Mouse (Mus musculus) urinary bladder, adult 2 months (tissue): ENCODE measurements around the gene Cct2. TPM values are rescaled to one million over a fixed set of nuclear protein-coding genes. Genes with fewer than 3 reads are reported as not detected.
"Not testable (repeated sequence)": the region's sequence is repeated elsewhere in the genome, so short reads cannot be mapped to it uniquely, and the experiment has no call there.

ENCODE experiments used
- DNase-seq: peaks from one replicate; pipeline ENCODE4 v3.0.0; 2022; ENCODE audit warnings: low spot score
- polyA plus RNA-seq: library from polyadenylated mRNA; depleted of rRNA; stranded (reverse); fragments of >200 nt; gene quantifications from 2 replicates; pipeline ENCODE4 v1.2.3, GENCODE M21; 2012

Gene Cct2
- polyA plus RNA-seq, 1 experiment, result 163 TPM

- DNase-seq, result no peak
Measured at GRCm38 (mm10) chr10:117055668-117056067, 7.9 kb downstream of the Cct2 start.

- DNase-seq, result no peak
Measured at GRCm38 (mm10) chr10:117049961-117050597, 13.5 kb downstream of the Cct2 start.

DNA sequence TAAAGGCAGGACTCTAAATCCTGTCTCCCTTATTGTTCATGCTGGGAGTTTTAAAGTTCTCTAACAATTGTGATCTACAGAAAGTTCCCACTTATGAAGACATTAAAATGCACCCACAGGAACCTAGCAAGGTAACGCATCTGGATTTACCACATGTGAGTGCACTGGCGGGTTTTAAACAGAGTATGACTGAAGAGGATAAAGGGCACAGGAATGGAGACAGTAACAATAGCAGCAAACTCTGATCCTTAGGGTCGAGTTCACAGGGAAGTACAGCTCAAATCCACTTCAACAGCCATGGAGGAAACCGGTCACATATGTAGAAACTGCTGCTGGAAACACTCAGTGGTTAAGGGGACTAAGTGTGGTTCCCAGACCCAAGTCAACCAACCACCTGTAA is 14.4 kb downstream of the Cct2 start:
- no peak for DNase-seq

DNA sequence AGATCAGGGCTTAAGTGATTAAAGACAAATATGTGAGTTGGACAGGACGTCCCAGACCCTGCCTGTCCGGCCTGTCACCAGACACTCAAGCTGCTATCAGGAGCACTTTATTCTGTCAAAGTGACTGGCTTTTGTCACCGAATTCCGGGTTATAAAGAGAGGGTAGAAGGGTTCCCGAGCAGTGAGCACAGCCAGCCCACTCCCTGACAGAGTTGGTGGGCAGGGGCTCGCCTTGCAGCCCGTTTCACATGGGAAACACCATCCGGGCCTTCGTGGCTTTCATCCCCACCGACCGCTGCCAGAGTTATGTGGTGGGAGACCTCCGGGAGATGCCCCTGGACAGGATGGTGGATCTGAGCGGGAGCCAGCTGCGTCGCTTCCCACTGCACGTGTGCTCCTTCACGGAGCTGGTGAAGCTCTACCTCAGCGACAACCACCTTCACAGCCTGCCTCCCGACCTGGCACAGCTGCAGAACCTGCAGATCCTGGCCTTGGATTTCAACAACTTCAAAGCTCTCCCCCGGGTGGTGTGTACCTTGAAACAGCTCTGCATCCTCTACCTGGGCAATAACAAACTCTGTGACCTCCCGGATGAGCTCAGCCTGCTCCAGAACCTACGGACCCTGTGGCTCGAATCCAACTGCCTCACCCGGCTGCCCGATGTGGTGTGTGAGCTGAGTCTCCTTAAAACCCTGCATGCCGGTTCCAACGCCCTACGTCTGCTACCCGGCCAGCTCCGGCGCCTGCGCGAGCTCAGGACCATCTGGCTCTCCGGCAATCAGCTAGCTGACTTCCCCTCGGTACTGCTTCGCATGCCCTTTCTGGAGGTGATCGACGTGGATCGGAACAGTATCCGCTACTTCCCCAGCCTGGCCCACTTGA is 18.2 kb downstream of the Cct2 start, which contains the start of gene Lrrc10:
Gene Lrrc10 (plus strand): TSS at position 167 of the 882 bp plus-strand sequence.
- DNase-seq, result no peak

GRCm38 (mm10) chr10:117043497-117044166 is 20.0 kb downstream of the Cct2 start:
- not testable (repeated sequence) for DNase-seq

DNA sequence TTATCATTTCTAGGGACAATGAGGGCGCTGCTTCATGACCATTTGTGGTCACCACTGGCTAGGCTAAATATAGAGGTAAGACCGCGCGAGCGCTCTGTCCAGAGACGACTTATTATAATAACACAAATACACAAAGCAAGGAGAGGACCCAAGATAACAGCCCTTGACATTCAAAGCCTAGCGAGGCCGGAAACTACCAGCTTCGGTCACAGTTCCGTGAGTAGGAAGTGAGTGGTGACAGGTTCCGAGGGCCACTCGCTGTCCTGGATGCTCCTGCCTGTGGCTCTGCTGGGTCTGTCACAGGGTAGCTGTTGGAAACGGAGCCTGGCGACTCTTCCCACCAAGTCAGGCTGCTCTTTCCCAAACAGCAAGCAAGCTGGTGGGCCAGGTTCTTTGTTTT is 21.3 kb downstream of the Cct2 start:
- no peak for DNase-seq

DNA sequence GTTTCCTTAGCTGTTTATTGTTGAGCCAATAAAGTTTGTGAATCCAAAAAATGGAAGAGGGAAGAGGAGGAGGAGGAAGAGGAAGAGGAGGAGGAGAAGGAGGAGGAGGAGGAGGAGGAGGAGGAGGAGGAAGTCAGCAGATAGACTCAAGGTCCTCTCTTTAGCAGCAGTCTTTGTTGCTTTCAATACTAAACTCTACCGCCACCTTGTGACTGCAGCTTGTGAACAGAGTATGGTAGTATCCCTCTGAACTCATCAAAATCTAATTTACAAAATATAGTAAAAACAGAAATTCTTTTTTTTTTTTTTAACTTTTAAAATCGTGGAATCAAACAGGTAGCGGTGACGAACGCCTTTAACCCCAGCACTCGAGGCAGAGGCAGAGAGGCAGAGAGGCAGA is 23.3 kb downstream of the Cct2 start:
- DNase-seq, result no peak

GRCm38 (mm10) chr10:117033785-117034184 is 29.8 kb downstream of the Cct2 start:
- peak; percentile 63 for DNase-seq

GRCm38 (mm10) chr10:117031160-117031559 is 32.5 kb downstream of the Cct2 start:
- DNase-seq, result no peak

GRCm38 (mm10) chr10:117026176-117026575 is 37.4 kb downstream of the Cct2 start:
- DNase-seq, result no peak

DNA sequence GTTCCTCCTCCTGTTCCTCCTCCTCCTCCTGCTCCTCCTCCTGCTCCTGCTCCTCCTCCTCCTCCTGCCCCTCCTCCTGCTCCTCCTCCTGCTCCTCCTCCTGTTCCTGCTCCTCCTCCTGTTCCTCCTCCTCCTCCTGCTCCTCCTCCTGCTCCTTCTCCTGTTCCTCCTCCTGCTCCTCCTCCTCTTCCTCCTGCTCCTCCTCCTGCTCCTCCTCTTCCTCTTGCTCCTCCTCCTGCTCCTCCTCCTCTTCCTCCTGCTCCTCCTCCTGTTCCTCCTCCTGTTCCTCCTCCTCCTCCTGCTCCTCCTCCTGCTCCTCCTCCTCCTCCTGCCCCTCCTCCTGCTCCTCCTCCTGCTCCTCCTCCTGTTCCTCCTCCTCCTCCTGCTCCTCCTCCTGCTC is 37.8 kb downstream of the Cct2 start:
- DNase-seq, result not testable (repeated sequence)

GRCm38 (mm10) chr10:117023693-117024092 is 39.9 kb downstream of the Cct2 start:
- no peak for DNase-seq

DNA sequence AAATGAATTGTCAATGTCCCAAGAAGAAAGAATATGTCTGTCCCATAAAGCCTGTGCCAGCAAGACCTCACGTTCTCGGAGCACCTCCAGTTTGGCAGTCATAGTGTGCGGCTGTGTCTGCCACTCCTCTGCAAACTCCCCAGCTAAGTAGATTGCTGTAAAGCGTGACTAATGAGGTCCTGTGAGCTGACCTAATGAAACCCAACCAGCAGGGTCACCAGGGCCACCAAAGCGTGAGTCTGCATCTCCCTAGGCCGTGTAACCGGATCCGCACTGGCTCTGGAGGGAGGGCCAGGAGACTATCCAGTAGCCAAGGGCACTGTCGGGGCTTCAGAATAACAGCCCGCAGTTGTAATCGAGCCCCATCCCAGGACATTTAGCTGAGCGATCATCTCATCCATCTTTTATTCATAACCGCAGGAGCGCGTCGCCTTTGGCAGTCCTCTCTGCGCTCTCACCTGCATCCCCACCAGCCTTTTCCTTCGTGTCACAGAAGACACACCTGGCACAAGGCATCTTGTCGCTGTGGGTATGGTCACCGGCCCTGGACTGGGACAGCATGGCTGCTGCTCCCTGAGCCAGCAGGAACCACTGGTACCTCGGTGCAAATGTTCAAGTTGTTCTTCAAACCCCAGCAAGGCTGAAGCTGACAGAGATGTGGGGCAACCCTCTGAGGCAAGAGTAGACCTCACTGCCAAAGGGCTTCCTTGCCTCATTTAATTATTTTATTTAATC is 42.4 kb downstream of the Cct2 start:
- DNase-seq, result no peak

DNA sequence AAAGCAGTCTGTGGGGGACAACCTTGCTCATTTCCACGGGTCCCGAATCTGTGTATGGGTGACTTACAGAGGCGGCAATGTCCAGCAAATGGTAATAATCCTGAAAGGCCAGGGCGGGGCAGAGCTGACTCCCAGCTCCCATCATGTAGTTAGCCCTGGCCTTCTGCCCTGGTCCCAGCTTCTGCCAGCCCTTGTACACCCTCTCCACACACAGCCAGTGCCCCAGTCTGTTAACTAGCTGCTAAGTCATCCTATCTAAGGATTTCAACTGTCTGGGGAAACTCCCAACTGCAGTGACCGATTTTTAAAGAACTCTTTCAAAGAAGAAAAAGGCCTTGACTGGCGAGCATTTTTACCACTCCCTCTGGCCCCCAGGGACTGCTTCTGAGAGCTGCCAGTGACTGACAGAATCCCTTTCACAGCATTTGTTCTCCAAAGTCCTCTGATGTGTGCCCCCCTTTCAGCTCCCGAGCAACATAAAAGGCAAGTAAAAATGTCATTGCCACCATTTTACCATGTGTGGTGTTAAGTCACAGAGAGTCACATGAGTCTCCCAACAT is 45.3 kb downstream of the Cct2 start:
- no peak for DNase-seq

- no peak for DNase-seq
Measured at GRCm38 (mm10) chr10:117014565-117014964, 49.0 kb downstream of the Cct2 start.

- DNase-seq, result no peak
Measured at GRCm38 (mm10) chr10:117013689-117014390, 49.8 kb downstream of the Cct2 start.

- no peak for DNase-seq
Measured at GRCm38 (mm10) chr10:117011047-117011446, 52.6 kb downstream of the Cct2 start.

DNA sequence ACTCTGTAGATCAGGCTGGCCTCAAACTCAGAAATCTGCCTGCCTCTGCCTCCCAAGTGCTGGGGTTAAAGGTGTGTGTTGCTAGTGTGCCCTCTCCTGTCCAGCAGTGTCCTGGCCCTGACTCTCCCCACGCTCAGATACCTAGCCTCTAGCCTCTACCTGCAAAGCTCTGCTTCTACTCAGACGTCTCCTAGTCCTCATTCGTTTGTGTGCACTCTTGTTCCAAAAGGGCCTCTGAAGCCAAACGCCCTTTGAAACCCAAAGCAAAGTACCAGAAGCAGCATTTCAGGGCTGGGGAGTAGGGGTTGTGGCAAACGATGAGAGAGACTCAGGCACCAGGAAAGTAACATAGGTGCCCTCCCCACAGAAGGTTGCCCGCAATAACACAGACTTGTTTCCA is 53.9 kb downstream of the Cct2 start:
- no peak for DNase-seq

DNA sequence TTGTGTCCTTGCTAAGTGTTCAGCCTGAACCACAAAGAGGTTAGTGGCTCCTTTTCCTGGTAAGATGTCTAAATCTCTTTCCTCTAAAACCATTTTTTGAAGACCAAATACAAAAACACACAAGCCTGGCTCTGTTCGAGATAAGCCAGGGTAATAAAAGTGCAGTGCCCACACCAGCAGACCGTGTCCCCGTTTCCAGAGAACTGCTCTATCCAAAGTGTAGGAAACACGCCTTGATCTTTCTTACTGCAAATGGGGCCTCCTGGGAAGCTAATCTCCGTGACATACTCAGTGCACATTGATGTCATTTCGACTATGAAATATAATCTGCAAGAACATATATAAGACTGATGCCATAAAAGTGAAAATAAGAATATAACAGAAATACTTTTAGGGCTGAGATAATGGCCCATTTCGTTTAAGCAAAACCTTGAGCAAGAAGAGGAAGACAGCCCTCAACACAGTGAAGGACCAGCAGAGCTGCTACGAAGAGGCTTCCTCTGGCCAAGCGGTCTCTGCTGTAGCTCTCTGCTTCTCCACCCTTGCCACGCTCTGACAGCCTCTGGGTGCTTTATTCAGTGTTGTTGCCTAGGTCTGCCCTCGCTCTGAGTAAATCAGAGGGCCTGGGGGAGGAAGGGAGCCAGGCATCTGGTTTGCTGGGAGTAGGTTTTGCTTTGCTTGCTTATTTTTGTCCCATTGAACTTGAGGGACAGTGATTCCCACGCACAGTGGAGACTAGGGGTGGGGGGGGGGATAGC is 57.7 kb downstream of the Cct2 start:
- DNase-seq, result no peak

DNA sequence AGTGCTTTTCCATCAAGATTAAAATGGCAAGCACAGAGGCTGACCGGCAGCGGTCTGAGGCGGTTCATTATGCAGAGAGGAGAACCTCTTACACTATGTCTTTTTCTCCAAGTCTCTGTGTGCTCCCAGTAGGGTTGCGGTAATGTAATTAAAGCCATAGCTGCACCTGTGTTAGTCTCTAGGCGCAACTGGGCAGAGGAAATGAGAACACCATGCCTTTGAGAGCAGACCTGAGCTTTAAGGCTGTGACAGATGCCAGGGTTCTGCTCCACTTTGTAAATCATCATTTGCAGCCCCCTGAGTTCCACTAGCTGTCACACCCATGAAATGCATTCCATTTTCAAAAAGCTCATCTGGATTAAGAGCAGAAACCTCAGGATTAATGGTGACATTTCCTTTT is 58.9 kb downstream of the Cct2 start:
- DNase-seq, result no peak
